Mouse (Mus musculus): ENCODE measurements around the gene Herc3. TPM values are rescaled to one million over a fixed set of nuclear protein-coding genes. Genes with fewer than 3 reads are reported as not detected.

Herc3 gene
- polyA plus RNA-seq, 1 experiment: 0.42 TPM

- TF ChIP-seq GATA1 (IDR thresholded peaks at IDR 0.05; ENCODE audit: low read length): no peak
Measured at GRCm38 (mm10) chr6:58846850-58847692, 15.8 kb downstream of the Herc3 start.

- TF ChIP-seq GATA1 (IDR thresholded peaks at IDR 0.05; ENCODE audit: low read length): no peak
Measured at GRCm38 (mm10) chr6:58847836-58848235, 16.6 kb downstream of the Herc3 start.

- no peak for TF ChIP-seq GATA1 (IDR thresholded peaks at IDR 0.05; ENCODE audit: low read length)
Measured at GRCm38 (mm10) chr6:58849356-58849755, 18.1 kb downstream of the Herc3 start.

DNA sequence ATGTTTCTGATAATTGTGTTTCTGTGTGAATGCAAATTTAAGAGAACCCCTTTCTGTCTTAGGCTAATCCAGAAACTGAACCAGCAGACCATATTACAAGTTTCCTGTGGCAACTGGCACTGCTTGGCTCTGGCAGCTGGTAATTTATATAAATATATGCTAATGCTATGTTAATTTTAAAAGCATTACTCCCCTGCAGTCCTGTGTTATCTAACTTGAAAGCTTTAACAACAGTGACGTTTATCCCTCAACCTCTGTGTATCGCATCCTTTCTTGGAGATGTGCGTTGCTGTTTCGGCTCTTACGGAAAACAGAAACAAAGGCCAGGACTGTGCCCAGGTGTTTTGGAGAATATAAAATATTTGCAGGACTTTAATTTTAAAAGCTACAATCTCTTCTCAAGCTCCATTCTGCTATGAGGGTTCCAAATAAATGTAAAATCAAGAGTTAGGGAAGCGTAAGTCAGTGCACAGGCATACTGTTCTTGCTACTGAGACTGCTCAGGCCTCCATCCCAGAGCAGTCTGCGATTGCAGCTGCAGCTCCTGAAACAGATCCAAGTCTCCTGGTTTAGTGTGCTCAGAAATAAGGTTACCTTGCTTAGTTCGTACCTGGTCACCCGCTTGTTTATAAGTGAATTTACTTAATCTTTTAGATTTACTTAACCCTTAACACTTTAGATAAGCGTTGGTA is 24.6 kb downstream of the Herc3 start:
- TF ChIP-seq GATA1 (IDR thresholded peaks at IDR 0.05; ENCODE audit: low read length): no peak

DNA sequence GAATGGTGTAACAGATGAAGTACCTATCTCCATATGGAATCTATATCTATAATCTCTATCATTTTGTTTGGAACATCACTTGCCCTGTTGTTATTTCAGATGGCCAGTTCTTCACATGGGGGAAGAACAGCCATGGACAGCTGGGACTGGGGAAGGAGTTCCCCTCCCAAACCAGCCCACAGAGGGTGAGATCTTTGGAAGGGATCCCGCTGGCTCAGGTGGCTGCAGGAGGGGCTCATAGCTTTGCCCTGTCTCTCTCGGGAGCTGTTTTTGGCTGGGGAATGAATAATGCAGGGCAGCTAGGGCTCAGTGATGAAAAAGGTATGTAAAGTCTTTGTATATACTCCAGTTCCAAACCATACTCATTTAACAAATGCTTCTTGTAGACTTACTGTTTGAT is 25.2 kb downstream of the Herc3 start:
- no peak for TF ChIP-seq GATA1 (IDR thresholded peaks at IDR 0.05; ENCODE audit: low read length)

DNA sequence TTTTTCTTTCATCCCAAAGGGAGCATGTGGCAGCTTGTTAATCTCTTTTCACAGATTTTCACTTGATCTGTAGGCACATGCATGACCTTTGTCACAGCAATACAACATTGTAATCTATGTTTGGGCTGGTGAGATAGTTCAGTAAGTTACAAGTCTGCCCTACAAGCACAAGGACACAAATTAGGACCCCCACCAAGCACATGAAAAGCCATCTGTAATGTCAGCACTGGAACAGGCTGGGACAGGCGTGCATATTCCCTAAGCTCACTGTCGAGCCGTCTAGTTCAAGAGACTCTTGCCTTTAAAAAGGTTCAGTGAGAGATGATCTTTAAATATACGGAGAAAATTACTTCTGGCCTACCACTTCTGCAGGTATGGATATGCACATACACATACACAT is 28.3 kb downstream of the Herc3 start:
- no peak for TF ChIP-seq GATA1 (IDR thresholded peaks at IDR 0.05; ENCODE audit: low read length)

GRCm38 (mm10) chr6:58862446-58862993 is 31.3 kb downstream of the Herc3 start:
- TF ChIP-seq GATA1 (IDR thresholded peaks at IDR 0.05; ENCODE audit: low read length): no peak

GRCm38 (mm10) chr6:58863631-58864235 is 32.5 kb downstream of the Herc3 start:
- no peak for TF ChIP-seq GATA1 (IDR thresholded peaks at IDR 0.05; ENCODE audit: low read length)

GRCm38 (mm10) chr6:58879572-58879971 is 48.3 kb downstream of the Herc3 start:
- TF ChIP-seq GATA1 (IDR thresholded peaks at IDR 0.05; ENCODE audit: low read length): no peak

- TF ChIP-seq GATA1 (IDR thresholded peaks at IDR 0.05; ENCODE audit: low read length): no peak
Measured at GRCm38 (mm10) chr6:58879987-58880386, 48.7 kb downstream of the Herc3 start.

GRCm38 (mm10) chr6:58880861-58881260 is 49.6 kb downstream of the Herc3 start:
- no peak for TF ChIP-seq GATA1 (IDR thresholded peaks at IDR 0.05; ENCODE audit: low read length)

DNA sequence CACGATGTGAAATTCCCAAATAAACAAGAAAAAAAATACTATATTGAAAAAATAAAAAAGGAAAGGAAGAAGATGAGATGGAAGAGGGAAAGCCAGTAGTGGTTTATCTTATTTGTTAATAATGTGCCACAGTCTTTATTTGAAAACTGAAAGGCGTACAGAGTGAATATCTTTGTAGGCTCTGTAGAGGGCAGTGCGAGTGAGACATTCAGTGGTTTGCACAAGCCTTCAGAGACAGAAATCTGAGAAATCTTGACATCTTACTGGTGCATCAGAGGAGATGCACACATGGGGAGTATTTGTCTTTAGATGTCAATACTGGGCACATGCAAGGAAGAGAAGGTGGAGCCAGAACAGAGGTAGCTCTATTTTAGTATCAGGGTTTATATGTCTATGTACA is 50.1 kb downstream of the Herc3 start:
- TF ChIP-seq GATA1 (IDR thresholded peaks at IDR 0.05; ENCODE audit: low read length): no peak

DNA sequence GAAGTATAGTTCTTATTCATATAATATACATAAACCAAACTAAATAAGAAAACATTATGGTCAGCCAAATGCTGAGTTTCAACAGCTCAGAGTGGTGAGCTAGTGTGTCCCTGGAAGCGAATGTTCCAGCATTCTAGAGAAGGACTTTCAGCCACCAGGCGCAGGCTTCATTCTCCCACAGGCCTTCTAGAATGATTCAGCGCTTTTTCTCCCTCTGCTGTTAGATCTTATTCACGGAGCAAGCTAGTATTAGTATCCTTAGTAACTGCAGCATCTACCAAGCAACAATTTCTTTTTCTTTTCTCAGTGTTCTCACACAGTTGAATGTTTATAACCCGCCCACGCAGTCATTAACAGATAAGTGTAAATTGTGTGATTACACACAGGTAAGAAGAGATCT is 51.0 kb downstream of the Herc3 start:
- no peak for TF ChIP-seq GATA1 (IDR thresholded peaks at IDR 0.05; ENCODE audit: low read length)

DNA sequence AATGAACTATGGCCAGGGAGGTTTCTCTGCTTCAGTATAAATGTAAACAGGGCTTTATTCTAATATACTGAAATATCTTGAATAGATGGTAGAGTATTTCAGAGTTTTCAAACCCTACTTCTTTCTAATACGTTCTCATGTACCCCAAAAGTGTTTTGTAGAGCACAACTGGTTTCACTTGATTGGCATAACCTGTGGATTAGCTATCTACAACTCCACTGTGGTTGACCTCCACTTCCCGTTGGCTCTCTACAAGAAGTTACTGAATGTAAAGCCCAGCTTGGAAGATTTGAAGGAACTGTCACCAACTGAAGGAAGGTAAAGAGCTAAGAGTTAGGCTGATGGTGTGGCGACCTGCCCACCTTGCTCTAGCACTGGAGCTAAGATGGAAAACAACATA is 58.7 kb downstream of the Herc3 start:
- TF ChIP-seq GATA1 (IDR thresholded peaks at IDR 0.05; ENCODE audit: low read length): no peak

DNA sequence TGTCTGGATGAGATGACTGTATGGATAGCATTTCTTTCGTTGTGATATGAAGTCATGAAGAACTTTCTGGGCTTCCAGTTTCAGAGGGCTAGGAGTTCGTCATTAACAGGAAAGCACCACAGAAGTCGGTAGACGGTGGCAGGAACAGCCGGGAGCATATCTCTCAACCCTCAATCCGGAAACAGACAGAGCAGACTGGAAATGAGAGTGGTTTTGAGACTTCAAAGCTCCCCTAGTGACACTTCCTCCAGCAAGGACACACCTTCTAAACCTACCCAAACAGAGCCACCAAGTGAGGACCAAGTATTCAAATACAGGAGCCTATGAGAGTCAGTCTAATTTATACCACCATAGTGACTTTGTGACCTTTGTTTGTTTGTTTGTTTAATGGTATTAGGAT is 62.0 kb downstream of the Herc3 start:
- no peak for TF ChIP-seq GATA1 (IDR thresholded peaks at IDR 0.05; ENCODE audit: low read length)

- no peak for TF ChIP-seq GATA1 (IDR thresholded peaks at IDR 0.05; ENCODE audit: low read length)
Measured at GRCm38 (mm10) chr6:58894994-58895393, 63.7 kb downstream of the Herc3 start.
